ENCODE assay signal across 8 mouse cellular contexts in the genomic region with DNA sequence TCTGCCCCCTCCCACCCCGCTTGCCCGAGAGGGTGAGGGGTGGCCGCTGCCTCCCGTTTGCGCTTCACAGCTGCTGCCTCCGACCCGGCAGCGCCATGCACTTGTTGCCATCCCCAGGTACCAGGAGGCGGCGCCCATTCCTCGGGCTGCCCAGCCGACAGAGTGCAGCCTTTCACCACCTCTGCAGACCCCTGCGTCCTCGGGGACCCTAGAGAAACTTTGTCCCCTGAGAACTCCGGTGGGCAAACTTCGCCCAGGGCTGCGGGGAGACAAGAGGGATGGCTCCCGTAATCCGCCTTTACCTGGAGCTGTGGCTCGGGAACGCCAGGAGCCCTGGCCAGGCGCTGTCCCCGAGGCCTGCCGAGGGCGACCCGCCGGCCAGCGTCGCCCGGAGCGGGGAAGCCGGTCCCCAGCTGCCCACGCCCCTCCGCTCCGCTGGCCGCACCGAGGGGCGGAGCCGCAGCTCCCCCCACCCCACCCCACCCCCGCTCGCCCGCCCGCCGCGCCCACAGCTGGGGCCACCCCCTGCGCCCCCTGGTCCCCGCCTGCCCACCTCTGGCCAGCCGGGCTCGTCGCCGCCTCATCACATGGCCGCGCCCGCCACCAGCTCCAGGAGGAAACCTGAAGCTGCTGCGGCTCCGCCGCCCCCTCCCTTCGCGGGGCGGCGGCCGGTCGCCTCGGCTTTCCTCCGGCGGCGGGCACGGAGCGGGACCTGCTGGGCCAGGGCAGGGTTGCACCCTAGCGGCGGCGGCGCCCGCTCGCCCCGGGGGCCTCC. TPM values are rescaled to one million over a fixed set of nuclear protein-coding genes. Genes with fewer than 3 reads are reported as not detected.
DNase-seq lines count a peak whose midpoint lies in the region; ATAC-seq and TF ChIP-seq lines count a peak whose summit lies in the region.

Gene Arhgef28 (minus strand): TSS at position 669 of the 775 bp plus-strand sequence.

- peak; percentile 89 for ATAC-seq in granulocyte monocyte progenitor cell, adult 5-6 weeks (replicated peaks; ENCODE audit: poor library complexity, severe bottlenecking)
- peak; percentile 83 for ATAC-seq in intestine, postnatal 0 days
- ATAC-seq in midbrain, embryonic 11.5 days (ENCODE audit: low FRiP score): peak; percentile 90
- no peak for ATAC-seq in inflammation-experienced regulatory T-cells, adult 6 months

- no peaks in the 10 kb centered on the region for H3K4me1 ChIP-seq in intestine, postnatal 0 days (replicated peaks; ENCODE audit: control insufficient read depth, insufficient read depth, low read length)
- peaks cover 24% of the 10 kb centered on the region for H3K4me1 ChIP-seq in limb, embryonic 10.5 days
- H3K4me1 ChIP-seq in midbrain, embryonic 11.5 days (ENCODE audit: control insufficient read depth, insufficient read depth, low read length): peaks cover 3% of the 10 kb centered on the region; the same call in 1 of the 2 replicates

- no peaks in the 10 kb centered on the region for H3K9me3 ChIP-seq in intestine, postnatal 0 days (ENCODE audit: control insufficient read depth)
- no peaks in the 10 kb centered on the region for H3K9me3 ChIP-seq in limb, embryonic 10.5 days (replicated peaks)
- H3K9me3 ChIP-seq in midbrain, embryonic 11.5 days (ENCODE audit: control insufficient read depth, low read length): no peaks in the 10 kb centered on the region

- DNase-seq in adrenal gland, adult 8-10 months: peak; percentile 60
- peak; percentile 87 for DNase-seq in embryo, embryonic 11 days
- DNase-seq in limb, embryonic 10.5 days (ENCODE audit: low spot score): peak; percentile 85
- DNase-seq in midbrain, embryonic 11.5 days (ENCODE audit: low spot score, missing footprints): peak; percentile 96
- DNase-seq in spleen, adult 12 weeks (ENCODE audit: low spot score): peak; percentile 31

- no peaks in the 10 kb centered on the region for H3K27me3 ChIP-seq in intestine, postnatal 0 days (replicated peaks; ENCODE audit: control insufficient read depth, insufficient read depth, low read length)
- peaks cover 25% of the 10 kb centered on the region for H3K27me3 ChIP-seq in limb, embryonic 10.5 days (ENCODE audit: low read depth, poor library complexity, severe bottlenecking)
- peaks cover 3% of the 10 kb centered on the region for H3K27me3 ChIP-seq in midbrain, embryonic 11.5 days (ENCODE audit: control insufficient read depth, insufficient read depth, low read length)

- peak; percentile 75 for TF ChIP-seq CTCF in intestine, postnatal 0 days (IDR thresholded peaks at IDR 0.05; ENCODE audit: low read depth)

- H3K9ac ChIP-seq in intestine, postnatal 0 days (ENCODE audit: low read depth, low read length): peak within 1 kb of the TSS; percentile 67
- peak within 1 kb of the TSS; percentile 72 for H3K9ac ChIP-seq in midbrain, embryonic 11.5 days (ENCODE audit: low read length)

- peak within 1 kb of the TSS; percentile 69 for H3K4me3 ChIP-seq in intestine, postnatal 0 days (ENCODE audit: low read depth, low read length)
- peak within 1 kb of the TSS; percentile 71 for H3K4me3 ChIP-seq in limb, embryonic 10.5 days
- peak within 1 kb of the TSS; percentile 62 for H3K4me3 ChIP-seq in midbrain, embryonic 11.5 days (ENCODE audit: low read depth, low read length)

- 0% methylated on average over 65 of the region's 76 CpGs for WGBS in intestine, postnatal 0 days
- WGBS in limb, embryonic 10.5 days: under 1% methylated on average over 69 of the region's 76 CpGs
- WGBS in midbrain, embryonic 11.5 days: under 1% methylated on average over 59 of the region's 76 CpGs

- peak within 1 kb of the TSS; percentile 82 for H3K27ac ChIP-seq in intestine, postnatal 0 days (ENCODE audit: low read depth, low read length)
- peak within 1 kb of the TSS; percentile 91 for H3K27ac ChIP-seq in limb, embryonic 10.5 days
- H3K27ac ChIP-seq in midbrain, embryonic 11.5 days (ENCODE audit: low read depth, low read length): peak within 1 kb of the TSS; percentile 53; the same call in 1 of the 2 replicates

- H3K36me3 ChIP-seq in intestine, postnatal 0 days (ENCODE audit: control insufficient read depth, insufficient read depth): no peaks in the 10 kb centered on the region
- H3K36me3 ChIP-seq in limb, embryonic 10.5 days: no peaks in the 10 kb centered on the region
- H3K36me3 ChIP-seq in midbrain, embryonic 11.5 days (ENCODE audit: control insufficient read depth, insufficient read depth, low read length): no peaks in the 10 kb centered on the region

- H3K4me2 ChIP-seq in intestine, postnatal 0 days (replicated peaks; ENCODE audit: low read depth): peak within 1 kb of the TSS; percentile 93
- peak within 1 kb of the TSS; percentile 95 for H3K4me2 ChIP-seq in midbrain, embryonic 11.5 days

RNA-seq across cellular contexts. Expression of gene Arhgef28, which starts in this region (rescaled TPM):
- 10 to 100 TPM; 15.1 to 41.9 (median 31.5) TPM for total RNA-seq in adrenal gland, adult 8-10 months (2022)
- 0.88 and 2.5 TPM in 2 replicates for total RNA-seq in granulocyte monocyte progenitor cell, adult 5-6 weeks (2014; fragmentation: Nextera tagmentation)
- 2.9 and 4.4 TPM in 2 replicates for total RNA-seq in granulocyte monocyte progenitor cell, adult 5-6 weeks (2017)
- 13.8 and 15.1 TPM in 2 replicates for polyA plus RNA-seq in intestine, postnatal 0 days (2015; fragmentation: Nextera tagmentation; extraction: Ambion mirVana)
- polyA plus RNA-seq in limb, embryonic 10.5 days (2016; fragmentation: Nextera tagmentation; extraction: Ambion mirVana): 5.5 and 11.0 TPM in 2 replicates
- polyA plus RNA-seq in midbrain, embryonic 11.5 days (2014; fragmentation: Nextera tagmentation; extraction: Ambion mirVana): 6.7 and 7.7 TPM in 2 replicates
- under 1 TPM in 2 of 3 experiments, not detected in 1; 0.17 to 0.33 TPM for polyA plus RNA-seq in inflammation-experienced regulatory T-cells, adult 6 months (2017; shearing (Covaris generic))

Comparison
In these comparisons a context has a peak if more than half of its experiments do, and no peak if none do; other contexts are left out.
1. DNase-seq: peak in every context shown above with its lines; median percentile 96 in midbrain, embryonic 11.5 days; 87 in embryo, embryonic 11 days; 85 in limb, embryonic 10.5 days; 60 in adrenal gland, adult 8-10 months; 31 in spleen, adult 12 weeks.